Mouse (Mus musculus): ENCODE results near the gene Erc2. TPM values are rescaled to one million over a fixed set of nuclear protein-coding genes. Genes with fewer than 3 reads are reported as not detected.

Gene Erc2
- polyA plus RNA-seq, 2 experiments: 0.52 to 0.99 TPM

- Histone ChIP-seq H3K4me2 (ENCODE audit: low read depth) (no peak overlapping the region), H3K9ac (replicated peaks) (no peak overlapping the region), H3K4me1 (replicated peaks; ENCODE audit: control insufficient read depth in 2 of 2, insufficient read depth in 2 of 2, low read length in 1 of 2) (no peaks in the 10 kb centered on the region), H3K27ac (no peak overlapping the region), H3K4me3 (ENCODE audit: insufficient read depth in 1 of 2, low read depth in 2 of 2, low read length in 2 of 2) (no peak overlapping the region), H3K27me3 (ENCODE audit: control insufficient read depth, insufficient read depth, low read length) (no peaks in the 10 kb centered on the region), H3K9me3 (ENCODE audit: control insufficient read depth, low read length) (no peaks in the 10 kb centered on the region), H3K36me3 (replicated peaks; ENCODE audit: control insufficient read depth, insufficient read depth, low read depth) (no peaks in the 10 kb centered on the region)
- DNase-seq (ENCODE audit: low read depth in 3 of 3, low spot score in 3 of 3) (no peak), ATAC-seq (ENCODE audit: insufficient read depth) (no peak)
- no peak for TF ChIP-seq EP300 (IDR thresholded peaks at IDR 0.05; ENCODE audit: low read depth)
- TF ChIP-seq CTCF (IDR thresholded peaks at IDR 0.05; ENCODE audit: low read depth): no peak
- WGBS (ENCODE audit: insufficient replicate concordance): 63% methylated on average over 7 of the region's 7 CpGs
Observed at GRCm38 (mm10) chr14:27695781-27696180, 73.6 kb downstream of the Erc2 start.

- no peak for TF ChIP-seq CTCF (IDR thresholded peaks at IDR 0.05; ENCODE audit: low read depth)
- no peak for TF ChIP-seq EP300 (IDR thresholded peaks at IDR 0.05; ENCODE audit: low read depth)
- WGBS (ENCODE audit: insufficient replicate concordance): 75% methylated on average over 7 of the region's 7 CpGs
- Histone ChIP-seq H3K4me3 (ENCODE audit: insufficient read depth in 1 of 2, low read depth in 2 of 2, low read length in 2 of 2) (no peak overlapping the region), H3K27ac (no peak overlapping the region), H3K9me3 (ENCODE audit: control insufficient read depth, low read length) (no peaks in the 10 kb centered on the region), H3K4me2 (ENCODE audit: low read depth) (no peak overlapping the region), H3K27me3 (ENCODE audit: control insufficient read depth, insufficient read depth, low read length) (no peaks in the 10 kb centered on the region), H3K36me3 (replicated peaks; ENCODE audit: control insufficient read depth, insufficient read depth, low read depth) (no peaks in the 10 kb centered on the region), H3K9ac (replicated peaks) (no peak overlapping the region), H3K4me1 (replicated peaks; ENCODE audit: control insufficient read depth in 2 of 2, insufficient read depth in 2 of 2, low read length in 1 of 2) (no peaks in the 10 kb centered on the region)
- ATAC-seq (ENCODE audit: insufficient read depth) (no peak), DNase-seq (ENCODE audit: low read depth in 3 of 3, low spot score in 3 of 3) (no peak)
Observed at GRCm38 (mm10) chr14:27717364-27717763, 95.1 kb downstream of the Erc2 start.

- no peaks in the 10 kb centered on the region for H3K36me3 ChIP-seq (replicated peaks; ENCODE audit: control insufficient read depth, insufficient read depth, low read depth)
- ATAC-seq (ENCODE audit: insufficient read depth) (no peak), DNase-seq (ENCODE audit: low read depth in 3 of 3, low spot score in 3 of 3) (no peak)
- no peak overlapping the region for H3K9ac ChIP-seq (replicated peaks)
- H3K27me3 ChIP-seq (ENCODE audit: control insufficient read depth, insufficient read depth, low read length): no peaks in the 10 kb centered on the region
- H3K27ac ChIP-seq: no peak overlapping the region
- 48% methylated on average over 4 of the region's 4 CpGs for WGBS (ENCODE audit: insufficient replicate concordance)
- no peak for TF ChIP-seq CTCF (IDR thresholded peaks at IDR 0.05; ENCODE audit: low read depth)
- TF ChIP-seq EP300 (IDR thresholded peaks at IDR 0.05; ENCODE audit: low read depth): no peak
- H3K4me1 ChIP-seq (replicated peaks; ENCODE audit: control insufficient read depth in 2 of 2, insufficient read depth in 2 of 2, low read length in 1 of 2): no peaks in the 10 kb centered on the region
- H3K4me2 ChIP-seq (ENCODE audit: low read depth): no peak overlapping the region
- H3K4me3 ChIP-seq (ENCODE audit: insufficient read depth in 1 of 2, low read depth in 2 of 2, low read length in 2 of 2): no peak overlapping the region
- no peaks in the 10 kb centered on the region for H3K9me3 ChIP-seq (ENCODE audit: control insufficient read depth, low read length)
Observed at GRCm38 (mm10) chr14:27719601-27720000, 97.4 kb downstream of the Erc2 start.

GRCm38 (mm10) chr14:27720944-27721343 is 98.7 kb downstream of the Erc2 start:
- Histone ChIP-seq H3K9me3 (ENCODE audit: control insufficient read depth, low read length) (no peaks in the 10 kb centered on the region), H3K27ac (no peak overlapping the region), H3K27me3 (ENCODE audit: control insufficient read depth, insufficient read depth, low read length) (no peaks in the 10 kb centered on the region), H3K4me2 (ENCODE audit: low read depth) (no peak overlapping the region), H3K36me3 (replicated peaks; ENCODE audit: control insufficient read depth, insufficient read depth, low read depth) (no peaks in the 10 kb centered on the region), H3K9ac (replicated peaks) (no peak overlapping the region), H3K4me1 (replicated peaks; ENCODE audit: control insufficient read depth in 2 of 2, insufficient read depth in 2 of 2, low read length in 1 of 2) (no peaks in the 10 kb centered on the region), H3K4me3 (ENCODE audit: insufficient read depth in 1 of 2, low read depth in 2 of 2, low read length in 2 of 2) (no peak overlapping the region)
- TF ChIP-seq CTCF (IDR thresholded peaks at IDR 0.05; ENCODE audit: low read depth) (no peak), EP300 (IDR thresholded peaks at IDR 0.05; ENCODE audit: low read depth) (no peak)
- ATAC-seq (ENCODE audit: insufficient read depth): no peak
- 61% methylated on average over 3 of the region's 3 CpGs for WGBS (ENCODE audit: insufficient replicate concordance)
- no peak for DNase-seq (ENCODE audit: low read depth in 3 of 3, low spot score in 3 of 3)

- Histone ChIP-seq H3K4me1 (replicated peaks; ENCODE audit: control insufficient read depth in 2 of 2, insufficient read depth in 2 of 2, low read length in 1 of 2) (no peaks in the 10 kb centered on the region), H3K9ac (replicated peaks) (no peak overlapping the region), H3K4me2 (ENCODE audit: low read depth) (no peak overlapping the region), H3K9me3 (ENCODE audit: control insufficient read depth, low read length) (no peaks in the 10 kb centered on the region), H3K36me3 (replicated peaks; ENCODE audit: control insufficient read depth, insufficient read depth, low read depth) (no peaks in the 10 kb centered on the region), H3K27me3 (ENCODE audit: control insufficient read depth, insufficient read depth, low read length) (no peaks in the 10 kb centered on the region), H3K27ac (no peak overlapping the region), H3K4me3 (ENCODE audit: insufficient read depth in 1 of 2, low read depth in 2 of 2, low read length in 2 of 2) (no peak overlapping the region)
- TF ChIP-seq CTCF (IDR thresholded peaks at IDR 0.05; ENCODE audit: low read depth) (no peak), EP300 (IDR thresholded peaks at IDR 0.05; ENCODE audit: low read depth) (no peak)
- WGBS (ENCODE audit: insufficient replicate concordance): 60% methylated on average over 3 of the region's 3 CpGs
- DNase-seq (ENCODE audit: low read depth in 3 of 3, low spot score in 3 of 3) (no peak), ATAC-seq (ENCODE audit: insufficient read depth) (no peak)
Observed at GRCm38 (mm10) chr14:27721759-27722158, 99.5 kb downstream of the Erc2 start.

Data from liver, embryonic 14.5 days (tissue).